Mouse (Mus musculus) bone marrow macrophage, adult 2 months (primary cell): ENCODE data around the gene Lrrc4.

Source experiments
- CTCF ChIP-seq: IDR thresholded peaks from 2 replicates; pipeline ENCODE4 v1.5.1; 2012; ENCODE audit warnings: low read depth, mild to moderate bottlenecking, low read length, moderate library complexity
- POLR2A ChIP-seq: IDR thresholded peaks from 2 replicates; pipeline ENCODE4 v1.6.1; 2012; ENCODE audit warnings: mild to moderate bottlenecking, low read depth, low read length, borderline replicate concordance

DNA sequence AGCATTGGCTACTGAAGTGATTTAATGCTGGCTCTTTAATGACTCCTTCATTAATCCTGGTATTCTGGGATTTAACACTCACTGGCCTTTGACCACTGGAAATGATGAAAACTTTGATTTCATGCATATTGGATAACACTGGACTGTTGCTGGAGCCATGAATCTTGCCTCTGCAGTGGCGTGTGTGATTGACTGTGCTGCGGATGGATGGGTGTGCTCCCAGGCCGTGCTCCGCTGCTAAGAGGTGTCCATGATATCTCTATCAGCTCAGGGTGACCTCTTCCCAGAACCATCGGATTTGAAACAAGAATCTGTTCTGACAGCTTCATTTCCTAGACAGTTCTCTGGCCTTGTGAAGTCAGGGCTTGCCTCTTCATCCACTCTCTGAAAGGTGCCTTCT, 145.8 kb downstream of the Lrrc4 start:
- TF ChIP-seq POLR2A (no peak), CTCF (no peak)
